Mouse (Mus musculus): ENCODE data around the gene Cldn5. TPM values are rescaled to one million over a fixed set of nuclear protein-coding genes. Genes with fewer than 3 reads are reported as not detected.

Cldn5 gene
- polyA plus RNA-seq (2016; fragmentation: Nextera tagmentation; extraction: Ambion mirVana) = 3.2 and 18.4 TPM in 2 replicates

- H3K4me3 ChIP-seq = peak within 1 kb of the TSS; percentile 60
- peaks cover 60% of the 10 kb centered on the region for H3K27me3 ChIP-seq (ENCODE audit: insufficient read depth, poor library complexity, severe bottlenecking)
- H3K4me1 ChIP-seq = peaks cover 31% of the 10 kb centered on the region
- H3K9me3 ChIP-seq = no peaks in the 10 kb centered on the region; the same call in 1 of the 2 replicates
- 5% methylated on average over 19 of the region's 19 CpGs for WGBS
- DNase-seq (ENCODE audit: low spot score) = no peak
- peak within 1 kb of the TSS; percentile 37; the same call in 1 of the 2 replicates for H3K27ac ChIP-seq
- H3K36me3 ChIP-seq = peaks cover 18% of the 10 kb centered on the region
These were observed at the start of gene Cldn5 for GRCm38 (mm10) chr16:18776556-18777100. Cldn5 (plus strand) TSS chr16:18776847.

GRCm38 (mm10) chr16:18727536-18728499, 48.8 kb upstream of the Cldn5 start:
- H3K9me3 ChIP-seq = no peaks in the 10 kb centered on the region
- no peaks in the 10 kb centered on the region for H3K4me1 ChIP-seq
- WGBS = 72% methylated on average over 10 of the region's 10 CpGs
- no peaks in the 10 kb centered on the region for H3K27me3 ChIP-seq (ENCODE audit: insufficient read depth, poor library complexity, severe bottlenecking)
- no peak overlapping the region for H3K27ac ChIP-seq
- no peaks in the 10 kb centered on the region for H3K36me3 ChIP-seq
- no peak overlapping the region for H3K4me3 ChIP-seq
- DNase-seq (ENCODE audit: low spot score) = no peak

DNA sequence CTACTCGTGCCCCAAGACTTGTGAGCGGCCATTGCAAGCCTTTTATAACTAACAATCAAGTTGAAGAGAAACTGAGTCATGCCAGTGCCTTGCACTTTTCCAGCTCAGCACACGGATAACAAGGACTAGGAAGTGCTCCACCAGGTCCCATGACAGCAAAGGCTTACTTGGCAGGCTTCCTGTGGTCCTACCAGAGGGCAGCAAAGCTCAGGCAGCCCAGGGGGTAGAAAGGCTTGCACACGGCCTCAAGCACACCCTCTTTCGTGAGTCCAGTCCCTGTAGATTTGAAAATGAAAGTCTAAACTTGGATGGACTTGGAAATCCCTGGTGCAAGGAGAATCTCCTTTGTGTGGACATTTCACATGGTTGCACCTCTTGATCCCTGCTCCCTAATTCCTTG, 47.5 kb upstream of the Cldn5 start:
- no peak overlapping the region for H3K27ac ChIP-seq
- peaks cover 5% of the 10 kb centered on the region; the same call in 1 of the 2 replicates for H3K4me1 ChIP-seq
- no peak for DNase-seq (ENCODE audit: low spot score)
- H3K36me3 ChIP-seq = no peaks in the 10 kb centered on the region
- no peaks in the 10 kb centered on the region for H3K9me3 ChIP-seq
- 69% methylated on average over 5 of the region's 5 CpGs for WGBS
- H3K4me3 ChIP-seq = no peak overlapping the region
- no peaks in the 10 kb centered on the region for H3K27me3 ChIP-seq (ENCODE audit: insufficient read depth, poor library complexity, severe bottlenecking)

GRCm38 (mm10) chr16:18730640-18731039, 46.0 kb upstream of the Cldn5 start:
- WGBS = 76% methylated on average over 3 of the region's 3 CpGs
- DNase-seq (ENCODE audit: low spot score) = no peak

GRCm38 (mm10) chr16:18733100-18733956, 43.3 kb upstream of the Cldn5 start:
- WGBS = 44% methylated on average over 20 of the region's 20 CpGs
- no peak for DNase-seq (ENCODE audit: low spot score)
- Histone ChIP-seq H3K4me3 (peak overlapping the region; percentile 25; the same call in 1 of the 2 replicates), H3K36me3 (no peaks in the 10 kb centered on the region), H3K27ac (peak overlapping the region; percentile 22; the same call in 1 of the 2 replicates), H3K4me1 (peaks cover 5% of the 10 kb centered on the region; the same call in 1 of the 2 replicates), H3K9me3 (no peaks in the 10 kb centered on the region), H3K27me3 (ENCODE audit: insufficient read depth, poor library complexity, severe bottlenecking) (no peaks in the 10 kb centered on the region; the same call in 1 of the 2 replicates)

More at GRCm38 (mm10) chr16:18730640-18731039, 46.0 kb upstream of the Cldn5 start:
- Histone ChIP-seq H3K36me3 (no peaks in the 10 kb centered on the region), H3K4me3 (no peak overlapping the region), H3K27ac (no peak overlapping the region), H3K27me3 (ENCODE audit: insufficient read depth, poor library complexity, severe bottlenecking) (no peaks in the 10 kb centered on the region), H3K9me3 (no peaks in the 10 kb centered on the region), H3K4me1 (peaks cover 5% of the 10 kb centered on the region; the same call in 1 of the 2 replicates)

DNA sequence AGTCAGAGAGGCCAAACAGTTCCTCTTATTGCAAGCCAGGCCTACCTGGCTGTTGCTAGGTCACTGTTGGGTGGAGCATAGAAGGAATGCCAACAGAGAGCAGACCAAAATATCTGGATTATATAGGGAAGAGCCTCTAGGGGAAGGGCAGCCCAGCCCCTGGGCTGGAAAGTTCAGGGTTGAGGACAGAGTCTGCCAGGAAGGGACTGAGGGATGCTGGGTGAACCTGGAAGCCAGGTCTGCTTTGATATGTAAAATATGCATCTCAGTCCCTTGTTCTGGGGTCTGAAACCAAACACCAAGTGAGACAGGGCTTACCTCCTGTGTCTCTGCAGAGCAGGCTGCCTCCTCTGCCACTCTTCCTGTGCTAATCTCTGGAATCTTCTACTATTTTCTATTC, 38.3 kb upstream of the Cldn5 start:
- no peaks in the 10 kb centered on the region; the same call in 1 of the 2 replicates for H3K27me3 ChIP-seq (ENCODE audit: insufficient read depth, poor library complexity, severe bottlenecking)
- no peak for DNase-seq (ENCODE audit: low spot score)
- no peaks in the 10 kb centered on the region for H3K9me3 ChIP-seq

DNA sequence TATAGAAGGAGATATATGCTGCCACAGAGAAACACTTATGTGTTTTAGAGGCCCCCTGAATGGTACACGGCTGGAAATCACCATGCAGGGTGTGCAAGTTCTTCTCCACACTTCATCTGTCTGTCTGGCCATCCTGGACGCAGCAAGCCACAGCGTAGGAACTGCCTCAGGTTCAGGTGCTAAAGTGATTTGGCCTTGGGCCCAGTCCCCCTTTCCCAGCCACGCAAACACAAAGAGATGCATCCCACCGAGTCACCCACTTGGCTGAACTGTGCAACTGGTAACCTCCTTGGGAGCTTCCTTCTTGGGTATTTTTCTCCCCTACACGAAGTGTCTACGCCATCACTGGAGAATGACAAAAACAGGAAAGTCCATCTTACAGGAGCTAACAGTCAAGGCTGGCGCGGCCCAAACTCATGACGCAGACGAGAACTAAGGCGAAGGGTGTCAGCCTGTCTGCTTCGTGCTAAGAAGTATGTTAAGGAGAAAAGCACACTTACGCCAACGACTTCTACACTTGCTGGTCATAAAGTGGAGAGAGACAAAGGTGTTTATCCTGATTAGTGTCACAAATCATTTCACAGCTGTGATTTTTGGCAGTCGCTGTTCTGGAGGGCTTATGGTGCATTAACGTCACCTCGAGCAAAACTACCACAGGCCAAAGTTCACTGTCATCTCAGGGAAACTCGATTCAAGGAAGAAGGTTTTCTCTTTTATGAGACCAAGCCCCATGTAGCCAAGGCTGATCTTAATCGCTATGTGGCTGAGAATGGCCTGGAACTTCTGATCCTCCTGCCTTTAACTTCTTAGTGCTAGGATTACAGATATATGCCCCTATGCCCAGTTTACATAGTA, 30.2 kb upstream of the Cldn5 start:
- WGBS = 85% methylated on average over 20 of the region's 20 CpGs
- Histone ChIP-seq H3K27me3 (ENCODE audit: insufficient read depth, poor library complexity, severe bottlenecking) (no peaks in the 10 kb centered on the region), H3K9me3 (no peaks in the 10 kb centered on the region), H3K36me3 (no peaks in the 10 kb centered on the region), H3K27ac (no peak overlapping the region), H3K4me3 (no peak overlapping the region), H3K4me1 (no peaks in the 10 kb centered on the region)
- DNase-seq (ENCODE audit: low spot score) = no peak

More for the DNA sequence above, 38.3 kb upstream of the Cldn5 start:
- H3K36me3 ChIP-seq = no peaks in the 10 kb centered on the region
- peaks cover 2% of the 10 kb centered on the region; the same call in 1 of the 2 replicates for H3K4me1 ChIP-seq
- no peak overlapping the region for H3K27ac ChIP-seq
- H3K4me3 ChIP-seq = no peak overlapping the region

- no peaks in the 10 kb centered on the region for H3K36me3 ChIP-seq
- no peak overlapping the region for H3K27ac ChIP-seq
- WGBS = 69% methylated on average over 11 of the region's 11 CpGs
- no peaks in the 10 kb centered on the region for H3K9me3 ChIP-seq
- H3K4me1 ChIP-seq = no peaks in the 10 kb centered on the region
- no peaks in the 10 kb centered on the region; the same call in 1 of the 2 replicates for H3K27me3 ChIP-seq (ENCODE audit: insufficient read depth, poor library complexity, severe bottlenecking)
- no peak for DNase-seq (ENCODE audit: low spot score)
- H3K4me3 ChIP-seq = no peak overlapping the region
These were observed 25.5 kb upstream of the Cldn5 start for GRCm38 (mm10) chr16:18751101-18751500.

- 80% methylated on average over 10 of the region's 10 CpGs for WGBS
- no peak overlapping the region for H3K27ac ChIP-seq
These were observed 24.7 kb upstream of the Cldn5 start for GRCm38 (mm10) chr16:18751885-18752499.

GRCm38 (mm10) chr16:18761734-18762133, 14.9 kb upstream of the Cldn5 start:
- DNase-seq (ENCODE audit: low spot score) = peak; percentile 58
- no peaks in the 10 kb centered on the region for H3K9me3 ChIP-seq
- H3K27me3 ChIP-seq (ENCODE audit: insufficient read depth, poor library complexity, severe bottlenecking) = no peaks in the 10 kb centered on the region
- no peaks in the 10 kb centered on the region for H3K36me3 ChIP-seq
- no peak overlapping the region for H3K4me3 ChIP-seq
- no peak overlapping the region for H3K27ac ChIP-seq
- 79% methylated on average over 4 of the region's 4 CpGs for WGBS
- H3K4me1 ChIP-seq = no peaks in the 10 kb centered on the region

More at GRCm38 (mm10) chr16:18751885-18752499, 24.7 kb upstream of the Cldn5 start:
- Histone ChIP-seq H3K36me3 (no peaks in the 10 kb centered on the region), H3K9me3 (no peaks in the 10 kb centered on the region), H3K27me3 (ENCODE audit: insufficient read depth, poor library complexity, severe bottlenecking) (no peaks in the 10 kb centered on the region; the same call in 1 of the 2 replicates), H3K4me3 (no peak overlapping the region), H3K4me1 (no peaks in the 10 kb centered on the region)
- DNase-seq (ENCODE audit: low spot score) = no peak

- H3K4me1 ChIP-seq = no peaks in the 10 kb centered on the region
- DNase-seq (ENCODE audit: low spot score) = no peak
- 71% methylated on average over 3 of the region's 3 CpGs for WGBS
- H3K27ac ChIP-seq = no peak overlapping the region
- H3K4me3 ChIP-seq = no peak overlapping the region
- H3K9me3 ChIP-seq = no peaks in the 10 kb centered on the region
- no peaks in the 10 kb centered on the region for H3K27me3 ChIP-seq (ENCODE audit: insufficient read depth, poor library complexity, severe bottlenecking)
- H3K36me3 ChIP-seq = no peaks in the 10 kb centered on the region
These were observed 13.7 kb upstream of the Cldn5 start for GRCm38 (mm10) chr16:18762960-18763359.

All from heart, embryonic 10.5 days (tissue).